Mouse (Mus musculus) thymus, adult 2 months (tissue): ENCODE data around the gene Rpn1. TPM values are rescaled to one million over a fixed set of nuclear protein-coding genes. Genes with fewer than 3 reads are reported as not detected.

Experiments used
- DNase-seq: peaks from one replicate; pipeline ENCODE4 v3.0.0; 2021
- H3K27ac ChIP-seq: fragments of 200-500 bp; 2 replicates; pipeline ENCODE4 v1.5.1; 2012; ENCODE audit warnings: low read length, control low read depth; ENCODE audit not compliant: control insufficient read depth, insufficient read depth
- H3K27me3 ChIP-seq: fragments of 200-500 bp; 2 replicates; pipeline ENCODE4 v1.6.1; 2012; ENCODE audit warnings: mild to moderate bottlenecking, low read length, moderate library complexity, mixed read lengths; ENCODE audit not compliant: control insufficient read depth, insufficient read depth
- H3K36me3 ChIP-seq: fragments of 200-500 bp; 2 replicates; pipeline ENCODE4 v1.6.1; 2012; ENCODE audit warnings: mild to moderate bottlenecking, low read length, moderate library complexity; ENCODE audit not compliant: control insufficient read depth, insufficient read depth
- H3K4me1 ChIP-seq: fragments of 200-500 bp; replicated peaks from 2 replicates; pipeline ENCODE4 v1.6.1; 2012; ENCODE audit warnings: low read length; ENCODE audit not compliant: control insufficient read depth, insufficient read depth
- H3K4me3 ChIP-seq: fragments of 200-500 bp; 2 replicates; pipeline ENCODE4 v1.5.1; 2012; ENCODE audit warnings: mild to moderate bottlenecking, low read length, control low read depth, moderate library complexity; ENCODE audit not compliant: control insufficient read depth, insufficient read depth
- CTCF ChIP-seq: fragments of 200-500 bp; IDR thresholded peaks from 2 replicates; pipeline ENCODE4 v1.5.1; 2012; ENCODE audit warnings: mild to moderate bottlenecking, control low read depth, low read length, moderate library complexity, borderline replicate concordance; ENCODE audit not compliant: control insufficient read depth, poor library complexity, insufficient read depth; ENCODE audit errors: extremely low read depth
- POLR2A ChIP-seq: fragments of 200-500 bp; IDR thresholded peaks from 2 replicates; pipeline ENCODE4 v1.6.1; 2012; ENCODE audit warnings: mild to moderate bottlenecking, low read length, control low read depth, moderate library complexity; ENCODE audit not compliant: control insufficient read depth, poor library complexity, insufficient read depth; ENCODE audit errors: extremely low read depth
- WGBS: fragments of 180-500 bp; shearing (Covaris S2); methylation state at CpG from one replicate; pipeline ENCODE4 v1.1.7; 2018; 5-methylcytosine and 5-hydroxymethylcytosine counted together
- polyA plus RNA-seq: library from polyadenylated mRNA; depleted of rRNA; stranded (reverse); fragments of >200 nt; gene quantifications from 2 replicates; pipeline ENCODE4 v1.2.3, GENCODE M21; 2012

Rpn1 gene
- polyA plus RNA-seq, 1 experiment = 158 TPM

GRCm38 (mm10) chr6:88054081-88054835 is 30.0 kb upstream of the Rpn1 start:
- H3K36me3 ChIP-seq = no peaks in the 10 kb centered on the region
- H3K4me1 ChIP-seq = no peaks in the 10 kb centered on the region
- 76% methylated on average over 9 of the region's 9 CpGs for WGBS
- H3K4me3 ChIP-seq = no peak overlapping the region
- H3K27ac ChIP-seq = no peak overlapping the region
- no peak for DNase-seq
- H3K27me3 ChIP-seq = no peaks in the 10 kb centered on the region
- TF ChIP-seq POLR2A (no peak), CTCF (no peak)

- Histone ChIP-seq H3K36me3 (no peaks in the 10 kb centered on the region), H3K27ac (no peak overlapping the region), H3K27me3 (no peaks in the 10 kb centered on the region), H3K4me1 (no peaks in the 10 kb centered on the region), H3K4me3 (no peak overlapping the region)
- 92% methylated on average over 5 of the region's 5 CpGs for WGBS
- DNase-seq = no peak
- no peak for TF ChIP-seq POLR2A
- TF ChIP-seq CTCF = no peak
Measured at GRCm38 (mm10) chr6:88055663-88056062, 28.6 kb upstream of the Rpn1 start.

GRCm38 (mm10) chr6:88056866-88057265 is 27.4 kb upstream of the Rpn1 start:
- no peak for TF ChIP-seq POLR2A
- TF ChIP-seq CTCF = no peak
- Histone ChIP-seq H3K36me3 (no peaks in the 10 kb centered on the region), H3K27me3 (no peaks in the 10 kb centered on the region), H3K27ac (no peak overlapping the region), H3K4me3 (no peak overlapping the region), H3K4me1 (no peaks in the 10 kb centered on the region)
- 97% methylated on average over 5 of the region's 5 CpGs for WGBS
- DNase-seq = no peak

GRCm38 (mm10) chr6:88059903-88060302 is 24.4 kb upstream of the Rpn1 start:
- Histone ChIP-seq H3K27me3 (no peaks in the 10 kb centered on the region), H3K4me3 (no peak overlapping the region), H3K36me3 (no peaks in the 10 kb centered on the region), H3K4me1 (peaks cover 3% of the 10 kb centered on the region), H3K27ac (no peak overlapping the region)
- no peak for TF ChIP-seq CTCF
- TF ChIP-seq POLR2A = no peak
- WGBS = 98% methylated on average over 5 of the region's 5 CpGs
- no peak for DNase-seq

- DNase-seq = no peak
- H3K27ac ChIP-seq = no peak overlapping the region
Measured at GRCm38 (mm10) chr6:88060602-88061001, 23.7 kb upstream of the Rpn1 start.

GRCm38 (mm10) chr6:88061406-88061805 is 22.9 kb upstream of the Rpn1 start:
- Histone ChIP-seq H3K4me3 (no peak overlapping the region), H3K27me3 (no peaks in the 10 kb centered on the region), H3K4me1 (peaks cover 7% of the 10 kb centered on the region), H3K27ac (no peak overlapping the region), H3K36me3 (no peaks in the 10 kb centered on the region)
- TF ChIP-seq CTCF = no peak
- TF ChIP-seq POLR2A = no peak
- DNase-seq = no peak
- WGBS = 96% methylated on average over 4 of the region's 4 CpGs

More at GRCm38 (mm10) chr6:88060602-88061001, 23.7 kb upstream of the Rpn1 start:
- 41% methylated on average over 4 of the region's 4 CpGs for WGBS
- Histone ChIP-seq H3K4me1 (peaks cover 7% of the 10 kb centered on the region), H3K36me3 (no peaks in the 10 kb centered on the region), H3K4me3 (no peak overlapping the region), H3K27me3 (no peaks in the 10 kb centered on the region)
- TF ChIP-seq CTCF (no peak), POLR2A (no peak)

GRCm38 (mm10) chr6:88062398-88062797 is 21.9 kb upstream of the Rpn1 start:
- 96% methylated on average over 4 of the region's 4 CpGs for WGBS
- Histone ChIP-seq H3K27me3 (no peaks in the 10 kb centered on the region), H3K27ac (no peak overlapping the region), H3K36me3 (no peaks in the 10 kb centered on the region), H3K4me3 (no peak overlapping the region), H3K4me1 (peaks cover 7% of the 10 kb centered on the region)
- no peak for DNase-seq
- TF ChIP-seq POLR2A = no peak
- no peak for TF ChIP-seq CTCF
